16 mouse cellular contexts compared by ENCODE assay signal in the genomic region with DNA sequence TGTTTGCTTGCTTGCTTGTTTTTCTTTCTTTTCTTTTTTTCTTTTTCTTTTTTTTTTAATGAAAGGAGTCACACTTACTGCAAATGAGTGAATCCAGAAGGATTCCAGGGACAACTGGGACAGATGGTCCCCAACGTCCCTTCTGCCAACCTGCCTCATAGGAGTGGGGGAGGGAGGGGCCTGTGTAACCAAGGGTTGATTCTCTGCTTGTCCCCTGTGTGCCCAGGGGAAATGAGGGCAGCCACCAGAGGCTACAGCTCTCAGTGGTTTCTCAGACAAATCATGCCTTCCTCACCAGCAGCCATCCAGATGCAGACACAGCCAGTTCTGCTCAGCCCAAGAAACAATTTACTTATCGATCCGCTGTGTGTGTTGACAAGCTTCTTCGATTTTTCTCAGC. TPM values are rescaled to one million over a fixed set of nuclear protein-coding genes. Genes with fewer than 3 reads are reported as not detected.
A peak's percentile ranks its signal among the peaks of the same experiment; 100 is the strongest.
DNase-seq lines count a peak whose midpoint lies in the region; ATAC-seq lines count a peak whose summit lies in the region.
"Had no signal": no experiment of that assay in that cellular context is flagged by ENCODE, and none has a peak within 500 bp of the region (broad histone marks: within the 10 kb centered on the region; RNA-seq: fewer than 3 reads in every experiment).

No protein-coding gene starts in this region.

- no peaks in the 10 kb centered on the region for H3K27me3 ChIP-seq in hindbrain, embryonic 11.5 days (ENCODE audit: control insufficient read depth, insufficient read depth, low read length)
- H3K27me3 ChIP-seq in hindbrain, embryonic 14.5 days (ENCODE audit: control insufficient read depth, insufficient read depth, low read length), result no peaks in the 10 kb centered on the region
- no peaks in the 10 kb centered on the region for H3K27me3 ChIP-seq in hindbrain, embryonic 12.5 days
- H3K27me3 ChIP-seq in heart, embryonic 10.5 days (ENCODE audit: insufficient read depth, poor library complexity, severe bottlenecking), result no peaks in the 10 kb centered on the region
- H3K27me3 ChIP-seq: heart, embryonic 12.5 days; Patski had no signal

- H3K9me3 ChIP-seq in hindbrain, embryonic 11.5 days (ENCODE audit: control insufficient read depth, low read length), result no peaks in the 10 kb centered on the region
- no peaks in the 10 kb centered on the region for H3K9me3 ChIP-seq in hindbrain, embryonic 14.5 days (ENCODE audit: control insufficient read depth, low read length)
- no peaks in the 10 kb centered on the region for H3K9me3 ChIP-seq in hindbrain, embryonic 12.5 days (replicated peaks)
- no peaks in the 10 kb centered on the region for H3K9me3 ChIP-seq in heart, embryonic 10.5 days
- H3K9me3 ChIP-seq: heart, embryonic 12.5 days; liver, embryonic 15.5 days had no signal

- WGBS in hindbrain, embryonic 11.5 days, result 57% methylated on average over 4 of the region's 4 CpGs
- 61% methylated on average over 4 of the region's 4 CpGs for WGBS in hindbrain, embryonic 14.5 days
- 56% methylated on average over 4 of the region's 4 CpGs for WGBS in hindbrain, embryonic 12.5 days
- 70% methylated on average over 4 of the region's 4 CpGs for WGBS in heart, embryonic 10.5 days

- peak; percentile 40 for DNase-seq in hindbrain, embryonic 11.5 days (ENCODE audit: low spot score)
- no peak for DNase-seq in hindbrain, embryonic 14.5 days (ENCODE audit: low spot score)
- DNase-seq in Muller cell, postnatal 12 days (ENCODE audit: inconsistent ontology term), result peak; percentile 26
- peak; percentile 84 for DNase-seq in cerebellum, adult 9-11 months
- no peak for DNase-seq in heart, embryonic 10.5 days (ENCODE audit: low spot score)
- DNase-seq in adrenal gland, postnatal 4 days (ENCODE audit: low spot score in 2 of 2), result no peak
- DNase-seq in kidney, adult 11 months, result no peak
- DNase-seq: adrenal gland, postnatal 10 days had no signal

- no peaks in the 10 kb centered on the region for H3K4me1 ChIP-seq in hindbrain, embryonic 11.5 days (replicated peaks; ENCODE audit: control insufficient read depth, insufficient read depth, low read length)
- 0 out of 2 replicates have a peak, but pooled peaks cover 4% of the 10 kb centered on the region for H3K4me1 ChIP-seq in hindbrain, embryonic 14.5 days (replicated peaks; ENCODE audit: control insufficient read depth, insufficient read depth, low read length)
- H3K4me1 ChIP-seq in hindbrain, embryonic 12.5 days, result peaks cover 10% of the 10 kb centered on the region
- H3K4me1 ChIP-seq in heart, embryonic 10.5 days, result 0 out of 2 replicates have a peak, but pooled peaks cover 1% of the 10 kb centered on the region

- no peak overlapping the region for H3K9ac ChIP-seq in hindbrain, embryonic 11.5 days (ENCODE audit: low read depth, low read length)
- no peak overlapping the region for H3K9ac ChIP-seq in hindbrain, embryonic 14.5 days
- H3K9ac ChIP-seq in hindbrain, embryonic 12.5 days, result no peak overlapping the region
- H3K9ac ChIP-seq: heart, embryonic 12.5 days; liver, embryonic 15.5 days had no signal

- H3K27ac ChIP-seq in hindbrain, embryonic 11.5 days (ENCODE audit: low read depth, low read length), result 0 out of 2 replicates have a peak overlapping the region, but pooled peaks have one; percentile 24
- no peak overlapping the region for H3K27ac ChIP-seq in hindbrain, embryonic 14.5 days
- H3K27ac ChIP-seq in hindbrain, embryonic 12.5 days, result 0 out of 2 replicates have a peak overlapping the region, but pooled peaks have one; percentile 44
- H3K27ac ChIP-seq in heart, embryonic 10.5 days, result no peak overlapping the region
- H3K27ac ChIP-seq: liver, embryonic 15.5 days had no signal

- no peak overlapping the region for H3K4me2 ChIP-seq in hindbrain, embryonic 11.5 days (replicated peaks; ENCODE audit: low read depth, low read length)
- no peak overlapping the region for H3K4me2 ChIP-seq in hindbrain, embryonic 14.5 days (replicated peaks)
- no peak overlapping the region for H3K4me2 ChIP-seq in hindbrain, embryonic 12.5 days (replicated peaks)
- H3K4me2 ChIP-seq: heart, embryonic 12.5 days; liver, embryonic 15.5 days had no signal

- ATAC-seq in hindbrain, embryonic 11.5 days (ENCODE audit: low FRiP score), result peak; percentile 75
- ATAC-seq in hindbrain, embryonic 14.5 days (ENCODE audit: low FRiP score), result no peak
- ATAC-seq in hindbrain, embryonic 12.5 days (ENCODE audit: low FRiP score), result peak; percentile 64
- ATAC-seq: intestine, embryonic 16.5 days; Patski had no signal

- H3K4me3 ChIP-seq in hindbrain, embryonic 11.5 days (ENCODE audit: low read depth, low read length), result no peak overlapping the region
- no peak overlapping the region for H3K4me3 ChIP-seq in hindbrain, embryonic 14.5 days (replicated peaks; ENCODE audit: low read length)
- H3K4me3 ChIP-seq in hindbrain, embryonic 12.5 days, result no peak overlapping the region
- no peak overlapping the region for H3K4me3 ChIP-seq in heart, embryonic 10.5 days
- H3K4me3 ChIP-seq: heart, embryonic 12.5 days; liver, embryonic 15.5 days had no signal

- H3K36me3 ChIP-seq in hindbrain, embryonic 11.5 days (ENCODE audit: control insufficient read depth, insufficient read depth, low read length), result no peaks in the 10 kb centered on the region
- H3K36me3 ChIP-seq in hindbrain, embryonic 14.5 days (replicated peaks; ENCODE audit: control insufficient read depth, insufficient read depth), result no peaks in the 10 kb centered on the region
- no peaks in the 10 kb centered on the region for H3K36me3 ChIP-seq in hindbrain, embryonic 12.5 days
- H3K36me3 ChIP-seq in heart, embryonic 10.5 days, result no peaks in the 10 kb centered on the region
- H3K36me3 ChIP-seq: heart, embryonic 12.5 days; liver, embryonic 15.5 days had no signal

RNA-seq across cellular contexts. Expression of a gene that starts 32.3 kb away (rescaled TPM):
- 30.4 and 35.4 TPM in 2 replicates for polyA plus RNA-seq in hindbrain, embryonic 11.5 days (2014; fragmentation: Nextera tagmentation; extraction: Ambion mirVana)
- polyA plus RNA-seq in hindbrain, embryonic 14.5 days (2014; fragmentation: Nextera tagmentation; extraction: Ambion mirVana), result 25.2 and 25.4 TPM in 2 replicates
- polyA plus RNA-seq in hindbrain, embryonic 12.5 days (2016; fragmentation: Nextera tagmentation; extraction: Ambion mirVana), result 28.1 and 30.1 TPM in 2 replicates
- polyA plus RNA-seq in heart, embryonic 10.5 days (2016; fragmentation: Nextera tagmentation; extraction: Ambion mirVana), result 17.3 and 18.3 TPM in 2 replicates
- 10 to 100 TPM; 70.9 to 77.5 TPM for total RNA-seq in adrenal gland, postnatal 4 days (2021)

RNA-seq across cellular contexts. Expression of a gene that starts 54.3 kb away (rescaled TPM):
- polyA plus RNA-seq in hindbrain, embryonic 11.5 days (2014; fragmentation: Nextera tagmentation; extraction: Ambion mirVana), result 0.28 TPM in 1 of 2 replicates, not detected in the other
- not detected in 2 replicates for polyA plus RNA-seq in hindbrain, embryonic 14.5 days (2014; fragmentation: Nextera tagmentation; extraction: Ambion mirVana)
- polyA plus RNA-seq in hindbrain, embryonic 12.5 days (2016; fragmentation: Nextera tagmentation; extraction: Ambion mirVana), result 0.21 TPM in 1 of 2 replicates, not detected in the other
- polyA plus RNA-seq in heart, embryonic 10.5 days (2016; fragmentation: Nextera tagmentation; extraction: Ambion mirVana), result 0.18 TPM in 1 of 2 replicates, not detected in the other
- total RNA-seq in adrenal gland, postnatal 4 days (2021), result not detected
- total RNA-seq: adrenal gland, postnatal 10 days; left cerebral cortex, postnatal 14 days; megakaryocyte progenitor cell, adult 5-6 weeks had no signal
- polyA plus RNA-seq: heart, embryonic 12.5 days; intestine, embryonic 16.5 days; liver, embryonic 15.5 days; Patski; small intestine, adult 2 months had no signal

Comparison
In these comparisons a context has a peak if more than half of its experiments do, and no peak if none do; other contexts are left out.
1. DNase-seq: peak in hindbrain, embryonic 11.5 days (single experiment), Muller cell, postnatal 12 days (single experiment) and cerebellum, adult 9-11 months (single experiment); none in hindbrain, embryonic 14.5 days (single experiment), heart, embryonic 10.5 days (single experiment), adrenal gland, postnatal 4 days (0 of 2) and kidney, adult 11 months (single experiment).
2. H3K27ac ChIP-seq: peak in hindbrain, embryonic 11.5 days (single experiment) and hindbrain, embryonic 12.5 days (single experiment); none in hindbrain, embryonic 14.5 days (single experiment) and heart, embryonic 10.5 days (single experiment).